Mouse (Mus musculus) lung, postnatal 14 days (tissue): ENCODE data around the gene Pik3ip1.

ENCODE experiments used
- DNase-seq: peaks from one replicate; pipeline ENCODE4 v3.0.0; 2021

Pik3ip1 gene

GRCm38 (mm10) chr11:3337961-3338360 lies 7.8 kb downstream of the Pik3ip1 start:
- no peak for DNase-seq

- DNase-seq = no peak
These were observed 11.3 kb downstream of the Pik3ip1 start for GRCm38 (mm10) chr11:3341476-3341875.

- no peak for DNase-seq
These were observed 14.7 kb downstream of the Pik3ip1 start for GRCm38 (mm10) chr11:3344916-3345315.

- DNase-seq = no peak
These were observed 16.1 kb downstream of the Pik3ip1 start for GRCm38 (mm10) chr11:3346351-3346750.

- peak; percentile 95 for DNase-seq
These were observed 17.1 kb downstream of the Pik3ip1 start for GRCm38 (mm10) chr11:3347091-3347834.

- no peak for DNase-seq
These were observed 17.6 kb downstream of the Pik3ip1 start for GRCm38 (mm10) chr11:3347835-3348195.

- DNase-seq = peak; percentile 57
These were observed 18.6 kb downstream of the Pik3ip1 start for GRCm38 (mm10) chr11:3348576-3349342.

- no peak for DNase-seq
These were observed 19.1 kb downstream of the Pik3ip1 start for GRCm38 (mm10) chr11:3349343-3349695.

- DNase-seq = no peak
These were observed 21.9 kb downstream of the Pik3ip1 start for GRCm38 (mm10) chr11:3352131-3352530.

GRCm38 (mm10) chr11:3352990-3353585 lies 22.9 kb downstream of the Pik3ip1 start:
- no peak for DNase-seq

- no peak for DNase-seq
These were observed 32.7 kb downstream of the Pik3ip1 start for GRCm38 (mm10) chr11:3362854-3363253.

GRCm38 (mm10) chr11:3366411-3366810 lies 36.2 kb downstream of the Pik3ip1 start:
- DNase-seq = no peak

GRCm38 (mm10) chr11:3368983-3369382 lies 38.8 kb downstream of the Pik3ip1 start:
- no peak for DNase-seq

- no peak for DNase-seq
These were observed 39.2 kb downstream of the Pik3ip1 start for GRCm38 (mm10) chr11:3369449-3369848.

- no peak for DNase-seq
These were observed 40.0 kb downstream of the Pik3ip1 start for GRCm38 (mm10) chr11:3370162-3370561.

GRCm38 (mm10) chr11:3370928-3371598 lies 40.9 kb downstream of the Pik3ip1 start:
- peak; percentile 77 for DNase-seq

GRCm38 (mm10) chr11:3371599-3372295 lies 41.5 kb downstream of the Pik3ip1 start:
- DNase-seq = no peak

GRCm38 (mm10) chr11:3373591-3374292 lies 43.5 kb downstream of the Pik3ip1 start:
- DNase-seq = no peak

GRCm38 (mm10) chr11:3374293-3374645 lies 44.1 kb downstream of the Pik3ip1 start:
- no peak for DNase-seq

GRCm38 (mm10) chr11:3374741-3375140 lies 44.5 kb downstream of the Pik3ip1 start:
- no peak for DNase-seq

- no peak for DNase-seq
These were observed 49.2 kb downstream of the Pik3ip1 start for GRCm38 (mm10) chr11:3379427-3379826.

- no peak for DNase-seq
These were observed 51.1 kb downstream of the Pik3ip1 start for GRCm38 (mm10) chr11:3381148-3381814.
